Mouse (Mus musculus) ES-Bruce4 (cell line): ENCODE results near the gene Tecpr2.

Experiments
- CTCF ChIP-seq: IDR thresholded peaks from one replicate; pipeline ENCODE4 v1.8.1; 2011; ENCODE audit warnings: low read depth, low read length
- EP300 ChIP-seq: IDR thresholded peaks from 2 replicates; pipeline ENCODE4 v1.6.1; 2011; ENCODE audit warnings: low read depth, low read length; ENCODE audit not compliant: insufficient read depth

DNA sequence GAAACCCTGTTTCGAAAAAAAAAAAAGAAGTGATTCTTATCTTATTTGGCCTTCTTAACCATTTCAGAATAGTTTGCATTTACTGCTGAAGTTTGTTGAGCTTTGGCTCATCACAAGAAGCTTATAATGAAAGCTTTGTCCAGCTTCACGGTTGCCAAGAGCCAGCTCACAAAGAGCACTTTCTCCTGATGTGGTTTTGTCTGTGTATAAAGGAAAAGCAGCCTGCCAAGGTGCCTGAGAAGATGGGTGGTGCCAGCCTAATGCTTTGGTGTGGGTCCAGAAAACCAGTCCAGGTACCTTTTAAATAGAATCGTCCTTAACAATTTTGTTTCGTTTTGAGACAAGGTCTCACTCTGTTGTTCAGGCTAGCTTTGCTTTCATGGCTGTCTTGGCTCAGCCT lies 13.0 kb downstream of the Tecpr2 start:
- TF ChIP-seq EP300 (no peak), CTCF (no peak)
